Mouse (Mus musculus) CD4-positive, CD25-positive, alpha-beta regulatory T cell (primary cell): Measurements from ENCODE around the gene Tbc1d10c. TPM values are rescaled to one million over a fixed set of nuclear protein-coding genes. Genes with fewer than 3 reads are reported as not detected.

Source experiments
- polyA plus RNA-seq: library from polyadenylated mRNA; unstranded; fragments of 100-300 nt; shearing (Covaris generic); gene quantifications from one replicate; pipeline ENCODE4 v1.2.1, GENCODE M21; 2017

The Tbc1d10c gene
- 782 TPM for polyA plus RNA-seq

DNA sequence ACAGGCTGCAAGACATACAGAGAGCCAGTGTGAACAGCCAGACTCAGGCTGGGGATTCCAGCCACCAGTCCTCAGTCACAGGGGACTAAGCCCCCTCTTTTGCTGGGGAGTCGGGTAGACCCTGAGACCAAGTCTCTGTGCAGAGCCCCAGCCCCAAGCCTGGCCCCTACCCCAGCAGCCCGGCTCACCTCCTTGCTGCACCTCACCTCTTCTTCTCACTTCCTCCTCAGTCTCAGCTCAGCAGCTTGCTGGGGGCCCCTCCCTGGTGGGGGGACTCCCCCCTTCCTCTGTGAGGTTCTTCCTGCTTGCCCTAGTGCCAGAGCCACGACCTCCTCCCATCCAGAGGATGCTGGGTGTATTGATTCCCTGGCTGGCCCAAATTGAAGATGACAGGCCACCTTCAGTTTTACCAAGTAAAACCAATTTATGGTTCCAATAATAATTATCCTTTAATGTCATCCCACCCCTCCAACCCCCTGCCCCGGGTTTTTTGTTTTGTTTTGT lies at the start of gene Tbc1d10c:
TSS of gene Tbc1d10c (minus strand) at position 454 of the 504 bp plus-strand sequence.

DNA sequence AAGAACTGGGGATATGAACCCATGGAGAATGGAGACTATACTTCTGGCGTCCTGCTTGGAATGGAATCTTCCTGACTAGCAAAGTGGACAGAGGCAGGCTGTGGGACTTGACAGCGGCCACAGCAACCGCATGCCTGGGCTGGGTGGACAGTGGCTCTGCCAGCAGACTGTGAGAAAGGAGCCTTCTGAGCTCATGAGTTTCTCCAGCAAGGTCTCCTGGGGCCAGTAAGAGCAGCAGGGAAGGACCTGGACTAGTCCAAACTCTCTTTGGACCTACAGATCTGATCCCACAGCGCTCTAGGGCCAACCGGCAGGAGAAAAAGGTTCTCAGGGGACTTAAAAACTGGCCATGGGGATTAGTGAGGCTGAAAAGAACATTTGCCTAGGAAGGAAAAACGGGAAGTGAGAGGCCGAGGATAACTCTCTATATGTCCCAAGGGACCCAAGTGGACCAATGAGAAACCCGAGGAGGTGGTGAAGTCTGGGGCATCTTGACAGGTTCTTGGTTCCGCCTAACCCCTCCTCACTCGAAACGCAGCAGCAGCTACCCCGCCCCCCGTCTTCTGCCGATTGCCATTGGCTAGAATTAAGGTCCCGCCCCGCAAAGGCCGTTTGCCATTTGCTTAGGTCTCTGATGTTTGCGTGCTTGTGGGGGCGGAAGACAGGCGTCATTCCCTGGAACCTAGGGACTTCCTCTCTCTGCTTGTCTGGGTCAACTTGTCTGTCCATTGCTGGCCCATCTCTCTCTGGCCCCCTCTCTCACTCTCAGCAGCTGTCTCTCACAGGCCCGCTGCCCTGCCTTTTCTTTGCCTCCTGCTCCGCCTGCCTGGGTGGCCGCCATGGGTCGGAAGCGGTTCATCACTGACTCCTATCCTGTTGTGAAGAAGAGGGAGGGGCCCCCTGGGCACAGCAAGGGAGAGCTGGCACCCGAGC lies 40.4 kb upstream of the Tbc1d10c start, which contains the start of gene Pold4:
TSS of gene Pold4 (plus strand) at position 647 of the 933 bp plus-strand sequence.

DNA sequence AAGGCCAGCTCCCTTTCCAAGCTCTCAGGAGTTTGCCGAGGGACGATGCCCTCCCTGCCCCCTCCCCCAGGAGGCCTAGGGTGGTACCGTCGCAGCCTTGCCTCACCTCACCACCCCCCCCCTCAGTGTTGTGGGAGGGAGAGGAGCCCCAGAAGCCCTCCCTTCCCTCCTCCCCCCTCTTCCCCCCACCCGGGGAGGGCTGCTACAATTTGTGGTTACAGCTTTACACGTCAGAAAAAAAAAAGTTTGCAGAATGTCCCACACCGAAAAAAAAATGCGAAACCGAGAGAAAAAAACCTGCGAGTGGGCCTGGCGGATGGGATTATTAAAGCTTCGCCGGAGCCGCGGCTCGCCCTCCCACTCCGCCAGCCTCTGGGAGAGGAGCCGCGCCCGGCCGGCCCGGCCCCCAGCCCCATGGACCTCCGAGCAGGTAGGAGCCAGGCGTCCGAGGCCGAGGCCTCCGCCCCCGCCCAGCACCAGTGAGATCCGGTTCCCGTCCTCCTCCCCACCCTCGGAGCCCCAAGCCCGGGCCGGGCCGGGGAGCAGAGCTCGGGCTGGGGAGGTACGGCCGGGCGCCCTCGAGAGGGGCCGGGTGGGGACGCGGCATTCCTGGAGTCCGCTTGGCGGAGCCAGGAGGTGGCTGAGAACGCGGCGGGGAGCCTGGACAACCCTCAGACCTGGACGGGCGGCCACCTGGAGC lies 23.1 kb upstream of the Tbc1d10c start, which contains the start of the genes Clcf1 and AC109138.7:
TSS of gene Clcf1 (plus strand) at position 168 of the 700 bp plus-strand sequence.
TSS of gene AC109138.7 (plus strand) at position 287 of the 700 bp plus-strand sequence.

DNA sequence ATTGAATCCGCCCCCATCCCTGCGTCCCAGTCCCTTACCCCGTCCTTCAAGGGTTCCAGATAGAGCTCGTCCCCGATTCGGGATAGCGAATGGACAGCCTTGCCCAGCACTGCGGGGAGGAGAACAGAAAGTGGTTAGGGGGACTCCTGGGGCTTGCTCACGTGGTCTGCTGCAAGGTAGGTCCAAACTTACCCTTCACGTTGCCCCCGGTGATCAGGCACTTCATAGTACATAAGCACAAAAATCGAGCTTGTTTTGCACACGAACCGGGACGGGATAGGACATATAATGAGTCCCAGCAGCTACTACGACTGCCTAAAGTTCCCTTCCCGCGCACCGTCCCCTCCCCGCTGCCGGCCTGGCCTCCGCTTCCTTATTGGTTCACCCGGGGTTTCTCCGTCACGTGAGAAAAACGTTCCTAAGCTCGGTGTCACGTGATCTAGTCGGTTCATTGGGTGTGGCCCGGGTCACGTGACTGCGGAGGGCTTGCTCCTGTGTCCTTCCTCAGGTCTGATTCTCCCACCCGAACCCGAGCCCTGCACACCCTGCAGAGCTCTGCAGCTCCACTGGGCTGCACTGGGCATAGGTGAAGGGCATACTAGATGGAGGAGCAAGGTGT lies 10.3 kb upstream of the Tbc1d10c start, which contains the start of gene Rad9a:
TSS of gene Rad9a (minus strand) at position 372 of the 619 bp plus-strand sequence.

DNA sequence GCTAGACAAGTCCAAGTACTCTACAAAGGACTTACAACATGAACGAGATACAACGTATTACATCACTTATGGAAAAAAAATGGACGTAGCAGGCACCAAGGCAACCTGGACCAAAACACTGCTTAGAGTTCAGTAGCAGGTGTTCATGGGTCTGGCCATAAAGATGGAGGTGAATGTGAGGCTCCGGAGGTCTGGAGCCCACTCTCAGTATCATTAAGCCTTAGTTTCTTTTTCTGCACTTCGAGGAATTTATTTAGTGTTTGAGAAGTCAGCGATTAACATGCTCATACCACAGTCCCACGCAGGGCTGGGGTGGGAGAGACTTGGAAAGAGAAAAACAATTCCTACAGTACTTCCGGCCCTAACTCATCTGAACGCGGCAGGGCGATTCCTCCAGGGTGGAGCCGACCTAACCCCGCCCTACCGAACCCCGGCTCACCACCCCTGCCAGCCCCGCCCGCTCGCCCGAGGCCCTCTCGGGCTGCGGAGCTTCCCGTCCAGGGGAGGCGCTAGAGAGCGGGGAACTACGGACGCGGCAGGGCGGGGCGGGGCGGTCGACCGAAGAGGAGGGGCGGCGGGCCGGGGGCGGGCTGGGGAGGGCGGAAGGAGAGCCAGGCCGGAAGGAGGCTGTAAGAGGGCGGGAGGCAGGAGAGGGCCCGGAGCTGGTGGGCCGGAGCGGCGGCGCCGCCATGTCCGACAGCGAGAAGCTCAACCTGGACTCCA lies 605 bp upstream of the Tbc1d10c start, which contains the start of gene Ppp1ca:
TSS of gene Ppp1ca (plus strand) at position 538 of the 723 bp plus-strand sequence.

DNA sequence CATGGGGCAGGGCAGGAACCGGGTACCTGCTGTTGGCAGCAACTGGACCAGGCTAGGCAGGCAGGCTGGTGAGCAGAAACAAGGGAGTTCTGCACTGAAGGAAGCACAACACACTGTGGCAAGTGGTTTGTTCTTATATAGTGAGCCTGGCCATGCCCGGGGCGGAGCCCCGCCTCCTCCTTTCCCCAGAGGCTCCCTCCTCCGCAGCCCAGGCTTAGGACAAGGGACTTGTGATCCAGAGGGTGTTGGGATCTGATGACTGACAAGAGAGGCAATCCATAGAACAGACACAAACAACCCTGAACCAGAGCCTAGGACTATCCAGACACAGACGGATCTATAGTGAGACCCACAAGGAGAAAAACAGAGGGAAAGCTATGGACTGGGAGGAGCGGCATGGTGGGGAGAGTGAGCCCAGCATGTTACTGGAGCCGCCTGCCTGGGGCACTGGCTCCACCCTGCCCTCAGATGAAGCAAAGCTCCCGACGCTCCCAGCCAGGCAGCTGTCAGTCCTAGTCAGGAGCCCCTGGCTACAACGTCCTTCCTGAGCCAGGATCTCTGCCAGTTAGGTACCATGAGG lies 15.6 kb downstream of the Tbc1d10c start, which contains the start of gene Carns1:
TSS of gene Carns1 (minus strand) at position 112 of the 580 bp plus-strand sequence.

DNA sequence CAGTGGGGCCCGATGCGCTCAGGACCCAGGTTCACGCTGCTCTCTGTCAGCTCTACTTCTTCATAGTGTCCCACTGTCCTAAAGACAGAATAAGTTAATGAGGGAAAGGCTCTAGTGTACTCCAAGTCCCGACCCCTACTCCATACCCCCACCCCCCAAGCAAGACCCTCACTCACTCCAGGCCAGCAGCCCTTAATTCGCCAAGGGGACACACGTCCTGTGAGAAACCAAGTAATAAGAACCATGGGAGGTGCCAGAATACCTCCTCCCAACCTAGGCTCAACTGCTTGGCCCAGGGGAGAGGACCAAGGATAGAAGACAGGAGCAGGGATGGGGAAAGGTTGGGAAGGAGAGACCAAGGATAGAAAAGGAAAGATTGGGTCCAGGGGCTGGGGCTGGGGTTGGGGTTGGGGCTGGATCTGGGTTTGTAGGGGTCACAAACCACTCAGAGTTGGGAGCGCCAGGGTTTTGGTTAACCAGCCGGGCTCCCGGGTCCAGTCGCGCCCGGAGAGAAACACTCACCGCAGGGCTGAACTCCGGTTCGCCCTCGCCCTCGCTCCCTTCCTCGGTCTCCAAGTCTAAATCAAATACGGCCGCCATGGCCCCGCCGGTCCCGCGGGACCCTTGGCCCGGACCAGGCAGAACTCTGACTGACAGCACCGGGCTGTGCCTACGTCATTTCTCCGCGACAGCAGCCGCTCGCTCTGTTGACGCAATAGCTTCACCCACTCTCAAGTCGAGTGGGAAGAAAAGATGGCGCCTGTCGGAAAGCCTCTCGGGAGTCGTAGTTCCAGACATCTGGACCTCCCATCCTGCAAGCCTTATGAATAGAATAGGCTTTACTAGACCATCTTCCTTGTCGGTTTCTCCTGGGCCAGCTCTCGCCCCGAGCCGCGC lies 28.2 kb downstream of the Tbc1d10c start, which contains the start of gene Rps6kb2:
TSS of gene Rps6kb2 (minus strand) at position 709 of the 897 bp plus-strand sequence.

DNA sequence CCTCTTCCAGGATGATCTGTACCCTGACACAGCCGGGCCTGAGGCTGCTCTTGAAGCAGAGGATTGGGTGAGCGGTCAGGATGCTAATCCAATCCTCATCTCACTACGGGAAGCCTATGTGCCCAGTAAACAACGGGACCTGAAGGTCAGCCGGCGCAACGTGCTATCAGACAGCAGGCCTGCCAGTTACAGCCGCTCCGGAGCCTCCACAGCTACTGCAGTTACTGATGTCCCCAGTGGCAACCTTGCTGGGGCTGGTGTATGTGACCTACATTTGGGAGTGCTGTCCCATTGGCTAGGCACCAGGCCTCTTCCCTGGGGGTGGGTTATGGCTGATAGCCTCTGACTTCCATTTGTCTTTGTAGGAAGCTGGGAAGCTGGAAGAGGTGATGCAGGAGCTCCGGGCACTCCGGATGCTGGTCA lies 37.8 kb downstream of the Tbc1d10c start, which contains the start of gene Ptprcap:
TSS of gene Ptprcap (plus strand) at position 373 of the 423 bp plus-strand sequence.

DNA sequence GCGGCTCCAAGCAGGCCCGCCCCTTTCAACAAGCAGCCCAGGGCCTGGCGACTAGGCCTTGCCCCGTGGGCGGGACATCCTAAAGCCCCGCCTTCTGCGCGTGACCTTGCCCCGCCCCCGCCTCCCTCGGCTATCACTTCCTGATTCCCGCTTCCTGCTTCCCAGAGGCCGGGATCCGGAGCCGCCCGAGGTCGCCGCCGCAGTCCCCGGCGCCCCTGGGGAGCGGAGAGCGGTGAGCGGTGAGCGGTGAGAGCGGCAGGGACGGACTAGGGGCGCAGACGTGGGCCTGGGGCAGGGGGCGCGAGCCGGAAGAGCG lies 42.6 kb downstream of the Tbc1d10c start, which contains the start of gene Coro1b:
TSS of gene Coro1b (plus strand) at position 129 of the 316 bp plus-strand sequence.

DNA sequence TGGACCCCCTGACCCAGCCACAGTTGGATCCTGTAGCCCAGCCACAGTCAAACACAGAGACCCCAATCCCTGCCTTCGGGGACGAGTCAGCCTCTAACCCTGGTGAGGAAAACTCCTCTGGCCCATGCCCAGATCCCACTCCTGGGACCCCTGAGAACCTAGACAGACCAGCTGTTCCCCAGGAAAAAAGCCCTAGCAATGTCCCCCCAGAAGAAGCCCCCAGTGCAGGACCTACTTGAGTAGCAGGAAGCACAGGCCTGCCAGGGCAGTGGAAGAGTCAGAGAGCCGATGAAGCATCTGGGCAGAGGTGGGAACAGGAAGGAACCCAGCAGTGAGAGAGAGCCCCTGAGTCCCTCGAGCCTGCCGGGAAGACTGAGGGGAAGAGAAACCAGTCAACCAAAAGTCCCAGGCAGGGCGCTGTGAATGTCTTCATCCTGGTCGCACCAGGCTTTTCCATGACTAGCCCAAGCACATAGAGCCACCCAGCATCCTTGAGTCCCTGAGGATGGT lies 47.3 kb downstream of the Tbc1d10c start, which contains the start of gene Cabp4:
TSS of gene Cabp4 (minus strand) at position 275 of the 510 bp plus-strand sequence.

DNA sequence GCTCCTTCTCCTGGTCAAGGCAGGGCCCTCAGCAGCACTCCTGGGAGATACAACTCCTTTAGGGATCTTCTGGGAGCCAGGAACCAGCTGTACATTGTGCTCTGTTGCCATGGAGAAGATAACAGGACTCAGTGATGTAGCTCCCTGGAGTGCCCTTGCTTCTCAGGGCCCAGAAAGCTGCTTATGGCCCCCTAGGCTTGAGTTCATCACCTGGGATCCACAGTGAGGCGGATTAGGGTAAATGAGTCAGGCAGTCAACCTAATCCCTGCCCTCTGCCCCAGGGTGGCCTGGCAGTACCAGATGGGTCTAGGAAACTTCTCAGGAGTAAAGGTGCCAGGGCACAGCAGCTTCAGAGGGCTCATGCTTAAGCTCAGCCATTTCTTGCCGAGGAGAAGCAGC lies 51.6 kb downstream of the Tbc1d10c start, which contains the start of gene Gpr152:
TSS of gene Gpr152 (plus strand) at position 342 of the 400 bp plus-strand sequence.

Other genes with a start within 250 kb of the Tbc1d10c start
- gene Aldh3b3, start 232.6 kb downstream of the Tbc1d10c start, polyA plus RNA-seq: not detected
- not detected for gene Aldh3b2, start 219.0 kb downstream of the Tbc1d10c start, polyA plus RNA-seq
- gene Acy3, start 204.7 kb downstream of the Tbc1d10c start, polyA plus RNA-seq: 0.60 TPM
- gene Tbx10, start 198.5 kb downstream of the Tbc1d10c start, polyA plus RNA-seq: not detected
- gene Nudt8, start 190.7 kb downstream of the Tbc1d10c start, polyA plus RNA-seq: 17.6 TPM
- 2.0 TPM for gene Gm49405, start 190.7 kb downstream of the Tbc1d10c start, polyA plus RNA-seq
- gene Doc2g, start 188.0 kb downstream of the Tbc1d10c start, polyA plus RNA-seq: 3.5 TPM
- gene Ndufv1, start 178.5 kb downstream of the Tbc1d10c start, polyA plus RNA-seq: 164 TPM
- gene Gstp1, start 153.3 kb downstream of the Tbc1d10c start, polyA plus RNA-seq: 512 TPM
- 2.0 TPM for gene Gstp2, start 145.3 kb downstream of the Tbc1d10c start, polyA plus RNA-seq
- gene Gstp3, start 131.7 kb downstream of the Tbc1d10c start, polyA plus RNA-seq: 96.6 TPM
- gene Cabp2, start 109.7 kb downstream of the Tbc1d10c start, polyA plus RNA-seq: not detected
- 799 TPM for gene Cdk2ap2, start 94.1 kb downstream of the Tbc1d10c start, polyA plus RNA-seq
- 330 TPM for gene Pitpnm1, start 91.3 kb downstream of the Tbc1d10c start, polyA plus RNA-seq
- gene Aip, start 65.4 kb downstream of the Tbc1d10c start, polyA plus RNA-seq: 195 TPM
- gene Gpr152, start 51.5 kb downstream of the Tbc1d10c start, polyA plus RNA-seq: not detected
- 0.41 TPM for gene Cabp4, start 47.3 kb downstream of the Tbc1d10c start, polyA plus RNA-seq
- 394 TPM for gene Coro1b, start 42.7 kb downstream of the Tbc1d10c start, polyA plus RNA-seq
- gene Ptprcap, start 37.7 kb downstream of the Tbc1d10c start, polyA plus RNA-seq: 1,480 TPM
- gene Rps6kb2, start 27.9 kb downstream of the Tbc1d10c start, polyA plus RNA-seq: 49.1 TPM
- gene Carns1, start 15.8 kb downstream of the Tbc1d10c start, polyA plus RNA-seq: 36.9 TPM
- 1,094 TPM for gene Ppp1ca, start 781 bp upstream of the Tbc1d10c start, polyA plus RNA-seq
- gene Rad9a, start 10.4 kb upstream of the Tbc1d10c start, polyA plus RNA-seq: 80.3 TPM
- 38.4 TPM for gene Clcf1, start 23.0 kb upstream of the Tbc1d10c start, polyA plus RNA-seq
- 0.61 TPM for gene AC109138.7, start 23.1 kb upstream of the Tbc1d10c start, polyA plus RNA-seq
- gene Pold4, start 40.6 kb upstream of the Tbc1d10c start, polyA plus RNA-seq: 113 TPM
- 0.73 TPM for gene Ssh3, start 77.9 kb upstream of the Tbc1d10c start, polyA plus RNA-seq
- 7.3 TPM for gene Ankrd13d, start 91.9 kb upstream of the Tbc1d10c start, polyA plus RNA-seq
- 238 TPM for gene Grk2, start 114.9 kb upstream of the Tbc1d10c start, polyA plus RNA-seq
- 71.8 TPM for gene Kdm2a, start 207.0 kb upstream of the Tbc1d10c start, polyA plus RNA-seq
- 4.6 TPM for gene Rhod, start 248.1 kb upstream of the Tbc1d10c start, polyA plus RNA-seq